In the genomic region with DNA sequence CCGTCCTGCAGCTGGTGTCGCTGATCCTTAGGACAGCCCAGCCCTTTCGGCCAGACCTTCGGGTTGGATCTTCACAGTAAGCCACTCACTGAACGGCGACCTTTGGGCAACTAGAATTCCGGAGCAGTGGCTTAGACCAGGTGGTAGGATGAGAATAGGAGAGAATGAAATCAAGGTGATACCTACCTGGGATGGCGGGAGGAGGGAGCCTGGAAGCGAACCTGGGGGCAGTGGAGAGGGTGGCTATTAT, we compare ENCODE assay signal across 8 mouse cellular contexts. TPM values are rescaled to one million over a fixed set of nuclear protein-coding genes. Genes with fewer than 3 reads are reported as not detected.
DNase-seq lines count a peak whose midpoint lies in the region; ATAC-seq and TF ChIP-seq lines count a peak whose summit lies in the region.

No protein-coding gene starts in this region.

- no peak for TF ChIP-seq CTCF in lung, embryonic 14.5 days (IDR thresholded peaks at IDR 0.05; ENCODE audit: low read depth)
- TF ChIP-seq CTCF in kidney, postnatal 0 days (IDR thresholded peaks at IDR 0.05; ENCODE audit: low read depth), result no peak

- no peak overlapping the region for H3K27ac ChIP-seq in lung, embryonic 14.5 days (ENCODE audit: low read depth)
- peak overlapping the region; percentile 86; the same call in 1 of the 2 replicates for H3K27ac ChIP-seq in forebrain, embryonic 10.5 days
- no peak overlapping the region for H3K27ac ChIP-seq in kidney, postnatal 0 days
- H3K27ac ChIP-seq in neural tube, embryonic 14.5 days (ENCODE audit: low read depth, low read length), result no peak overlapping the region

- peak overlapping the region; percentile 68 for H3K9ac ChIP-seq in lung, embryonic 14.5 days
- peak overlapping the region; percentile 68 for H3K9ac ChIP-seq in kidney, postnatal 0 days (ENCODE audit: low read depth, low read length)
- H3K9ac ChIP-seq in neural tube, embryonic 14.5 days (replicated peaks; ENCODE audit: low read depth, low read length), result no peak overlapping the region

- DNase-seq in lung, embryonic 14.5 days, result no peak
- no peak for DNase-seq in lung, postnatal 14 days
- no peak for DNase-seq in forebrain, embryonic 10.5 days (ENCODE audit: extremely low spot score, low spot score)
- DNase-seq in kidney, postnatal 0 days (ENCODE audit: low spot score), result no peak
- no peak for DNase-seq in thymus, postnatal 36 days
- DNase-seq in spleen, postnatal 36 days (ENCODE audit: low spot score in 2 of 2), result no peak
- no peak for DNase-seq in right cerebral cortex, postnatal 36 days (ENCODE audit: low spot score in 2 of 2)

- no peaks in the 10 kb centered on the region for H3K9me3 ChIP-seq in lung, embryonic 14.5 days (ENCODE audit: low read depth, low read length)
- no peaks in the 10 kb centered on the region for H3K9me3 ChIP-seq in forebrain, embryonic 10.5 days
- H3K9me3 ChIP-seq in kidney, postnatal 0 days (replicated peaks; ENCODE audit: low read length), result no peaks in the 10 kb centered on the region
- no peaks in the 10 kb centered on the region for H3K9me3 ChIP-seq in neural tube, embryonic 14.5 days (ENCODE audit: control insufficient read depth, low read length)

- no peaks in the 10 kb centered on the region for H3K4me1 ChIP-seq in lung, embryonic 14.5 days (ENCODE audit: insufficient read depth)
- H3K4me1 ChIP-seq in forebrain, embryonic 10.5 days, result peaks cover 19% of the 10 kb centered on the region
- no peaks in the 10 kb centered on the region for H3K4me1 ChIP-seq in kidney, postnatal 0 days (replicated peaks; ENCODE audit: insufficient read depth, low read length)
- H3K4me1 ChIP-seq in neural tube, embryonic 14.5 days (ENCODE audit: control insufficient read depth, insufficient read depth, low read length), result no peaks in the 10 kb centered on the region

- H3K4me3 ChIP-seq in lung, embryonic 14.5 days (ENCODE audit: low read depth, low read length), result peak overlapping the region; percentile 70
- peak overlapping the region; percentile 67 for H3K4me3 ChIP-seq in forebrain, embryonic 10.5 days
- peak overlapping the region; percentile 75 for H3K4me3 ChIP-seq in kidney, postnatal 0 days (replicated peaks; ENCODE audit: low read depth, low read length)
- H3K4me3 ChIP-seq in neural tube, embryonic 14.5 days (ENCODE audit: low read depth, low read length), result peak overlapping the region; percentile 61

- peak overlapping the region; percentile 98 for H3K4me2 ChIP-seq in lung, embryonic 14.5 days
- H3K4me2 ChIP-seq in kidney, postnatal 0 days (ENCODE audit: low read length), result peak overlapping the region; percentile 99
- peak overlapping the region; percentile 89 for H3K4me2 ChIP-seq in neural tube, embryonic 14.5 days (ENCODE audit: low read depth, low read length)

- peaks cover 13% of the 10 kb centered on the region; the same call in 1 of the 2 replicates for H3K27me3 ChIP-seq in lung, embryonic 14.5 days (ENCODE audit: insufficient read depth, low read length)
- H3K27me3 ChIP-seq in forebrain, embryonic 10.5 days (ENCODE audit: poor library complexity, severe bottlenecking), result peaks cover 46% of the 10 kb centered on the region
- 0 out of 2 replicates have a peak, but pooled peaks cover 4% of the 10 kb centered on the region for H3K27me3 ChIP-seq in kidney, postnatal 0 days (ENCODE audit: insufficient read depth, low read length)
- H3K27me3 ChIP-seq in neural tube, embryonic 14.5 days (ENCODE audit: control insufficient read depth, insufficient read depth, low read length), result peaks cover 15% of the 10 kb centered on the region

- ATAC-seq in lung, embryonic 14.5 days (ENCODE audit: insufficient read depth), result no peak
- ATAC-seq in kidney, postnatal 0 days (replicated peaks; ENCODE audit: low FRiP score, low read depth), result no peak
- no peak for ATAC-seq in neural tube, embryonic 14.5 days (ENCODE audit: low read depth)

- 1% methylated on average over 9 of the region's 9 CpGs for WGBS in lung, embryonic 14.5 days
- 1% methylated on average over 9 of the region's 9 CpGs for WGBS in forebrain, embryonic 10.5 days
- WGBS in kidney, postnatal 0 days, result under 1% methylated on average over 9 of the region's 9 CpGs
- under 1% methylated on average over 9 of the region's 9 CpGs for WGBS in neural tube, embryonic 14.5 days

- no peaks in the 10 kb centered on the region for H3K36me3 ChIP-seq in lung, embryonic 14.5 days (ENCODE audit: insufficient read depth)
- no peaks in the 10 kb centered on the region for H3K36me3 ChIP-seq in forebrain, embryonic 10.5 days (replicated peaks)
- no peaks in the 10 kb centered on the region for H3K36me3 ChIP-seq in kidney, postnatal 0 days (ENCODE audit: insufficient read depth, low read length)
- no peaks in the 10 kb centered on the region for H3K36me3 ChIP-seq in neural tube, embryonic 14.5 days (ENCODE audit: control insufficient read depth, insufficient read depth, low read length)

RNA-seq across cellular contexts. Expression of gene Ism2, which starts 0.9 kb away (rescaled TPM):
- 0.70 and 1.1 TPM in 2 replicates for polyA plus RNA-seq in lung, embryonic 14.5 days (2014; fragmentation: Nextera tagmentation; extraction: Ambion mirVana)
- polyA plus RNA-seq in forebrain, embryonic 10.5 days (2016; fragmentation: Nextera tagmentation; extraction: Ambion mirVana), result 0.63 and 1.8 TPM in 2 replicates
- 0.39 and 0.46 TPM in 2 replicates for polyA plus RNA-seq in kidney, postnatal 0 days (2015; fragmentation: Nextera tagmentation; extraction: Ambion mirVana)
- polyA plus RNA-seq in neural tube, embryonic 14.5 days (2014; fragmentation: Nextera tagmentation; extraction: Ambion mirVana), result 0.37 and 0.44 TPM in 2 replicates

RNA-seq across cellular contexts. Expression of gene Ahsa1, which starts 34.1 kb away (rescaled TPM):
- 192 and 199 TPM in 2 replicates for polyA plus RNA-seq in lung, embryonic 14.5 days (2014; fragmentation: Nextera tagmentation; extraction: Ambion mirVana)
- polyA plus RNA-seq in forebrain, embryonic 10.5 days (2016; fragmentation: Nextera tagmentation; extraction: Ambion mirVana), result 279 and 280 TPM in 2 replicates
- 149 and 157 TPM in 2 replicates for polyA plus RNA-seq in kidney, postnatal 0 days (2015; fragmentation: Nextera tagmentation; extraction: Ambion mirVana)
- polyA plus RNA-seq in neural tube, embryonic 14.5 days (2014; fragmentation: Nextera tagmentation; extraction: Ambion mirVana), result 172 and 186 TPM in 2 replicates

RNA-seq across cellular contexts. Expression of gene Vipas39, which starts 34.3 kb away (rescaled TPM):
- 42.4 and 46.1 TPM in 2 replicates for polyA plus RNA-seq in lung, embryonic 14.5 days (2014; fragmentation: Nextera tagmentation; extraction: Ambion mirVana)
- 51.2 and 54.1 TPM in 2 replicates for polyA plus RNA-seq in forebrain, embryonic 10.5 days (2016; fragmentation: Nextera tagmentation; extraction: Ambion mirVana)
- polyA plus RNA-seq in kidney, postnatal 0 days (2015; fragmentation: Nextera tagmentation; extraction: Ambion mirVana), result 38.1 and 44.1 TPM in 2 replicates
- polyA plus RNA-seq in neural tube, embryonic 14.5 days (2014; fragmentation: Nextera tagmentation; extraction: Ambion mirVana), result 61.6 and 67.8 TPM in 2 replicates
